Mouse (Mus musculus) intestine, embryonic 15.5 days (tissue): ENCODE measurements around the gene Il3ra. TPM values are rescaled to one million over a fixed set of nuclear protein-coding genes. Genes with fewer than 3 reads are reported as not detected.

Experiments
- polyA plus RNA-seq: library from polyadenylated mRNA; unstranded; fragments of >200 nt; fragmentation: Nextera tagmentation; extraction: Ambion mirVana; gene quantifications from 2 replicates; pipeline ENCODE4 v1.2.1, GENCODE M21; 2015

The Il3ra gene
- polyA plus RNA-seq, 1 experiment from 2014 or later: 7.1 TPM

Other genes starting within 250 kb of the Il3ra start
- 211 and 224 TPM in 2 replicates for gene Psmd6, start 225.3 kb upstream of the Il3ra start, polyA plus RNA-seq
- gene Olfr720, start 159.4 kb upstream of the Il3ra start, polyA plus RNA-seq: not detected in 2 replicates
- gene Olfr31, start 23.4 kb upstream of the Il3ra start, polyA plus RNA-seq: not detected in 2 replicates
- not detected in 2 replicates for gene Olfr721-ps1, start 55.0 kb downstream of the Il3ra start, polyA plus RNA-seq